Mouse (Mus musculus) spleen, postnatal 10 days (tissue): ENCODE results near the gene Rpl15.
"Not testable (repeated sequence)": the region's sequence is repeated elsewhere in the genome, so short reads cannot be mapped to it uniquely, and the experiment has no call there.

Source experiments
- DNase-seq, 2 experiments: peaks; one replicate each; pipeline ENCODE4 v3.0.0; 2021 to 2022; ENCODE audit warnings: low spot score in 2 of 2

The Rpl15 gene

GRCm38 (mm10) chr14:18241786-18242185 is 29.4 kb downstream of the Rpl15 start:
- DNase-seq = no peak

DNA sequence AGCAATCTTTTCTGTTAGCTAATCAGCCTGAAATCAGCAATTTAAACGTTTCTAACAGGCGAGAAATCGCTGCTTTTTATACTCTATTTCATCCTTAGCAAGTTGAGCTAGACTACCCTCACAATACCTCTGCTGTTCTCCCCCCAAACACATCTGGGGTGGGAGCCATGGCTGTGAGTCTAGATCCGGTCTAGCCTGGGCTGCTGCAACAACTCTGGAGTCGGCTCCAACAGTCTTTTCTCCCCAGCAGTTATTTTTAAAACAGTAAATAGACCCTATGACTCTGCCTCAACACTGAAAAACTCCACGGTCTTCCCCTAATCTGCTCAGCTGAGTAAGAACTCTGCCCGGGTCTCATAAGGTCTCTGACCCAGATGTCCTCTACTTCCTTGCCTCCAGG is 31.1 kb downstream of the Rpl15 start:
- no peak for DNase-seq

DNA sequence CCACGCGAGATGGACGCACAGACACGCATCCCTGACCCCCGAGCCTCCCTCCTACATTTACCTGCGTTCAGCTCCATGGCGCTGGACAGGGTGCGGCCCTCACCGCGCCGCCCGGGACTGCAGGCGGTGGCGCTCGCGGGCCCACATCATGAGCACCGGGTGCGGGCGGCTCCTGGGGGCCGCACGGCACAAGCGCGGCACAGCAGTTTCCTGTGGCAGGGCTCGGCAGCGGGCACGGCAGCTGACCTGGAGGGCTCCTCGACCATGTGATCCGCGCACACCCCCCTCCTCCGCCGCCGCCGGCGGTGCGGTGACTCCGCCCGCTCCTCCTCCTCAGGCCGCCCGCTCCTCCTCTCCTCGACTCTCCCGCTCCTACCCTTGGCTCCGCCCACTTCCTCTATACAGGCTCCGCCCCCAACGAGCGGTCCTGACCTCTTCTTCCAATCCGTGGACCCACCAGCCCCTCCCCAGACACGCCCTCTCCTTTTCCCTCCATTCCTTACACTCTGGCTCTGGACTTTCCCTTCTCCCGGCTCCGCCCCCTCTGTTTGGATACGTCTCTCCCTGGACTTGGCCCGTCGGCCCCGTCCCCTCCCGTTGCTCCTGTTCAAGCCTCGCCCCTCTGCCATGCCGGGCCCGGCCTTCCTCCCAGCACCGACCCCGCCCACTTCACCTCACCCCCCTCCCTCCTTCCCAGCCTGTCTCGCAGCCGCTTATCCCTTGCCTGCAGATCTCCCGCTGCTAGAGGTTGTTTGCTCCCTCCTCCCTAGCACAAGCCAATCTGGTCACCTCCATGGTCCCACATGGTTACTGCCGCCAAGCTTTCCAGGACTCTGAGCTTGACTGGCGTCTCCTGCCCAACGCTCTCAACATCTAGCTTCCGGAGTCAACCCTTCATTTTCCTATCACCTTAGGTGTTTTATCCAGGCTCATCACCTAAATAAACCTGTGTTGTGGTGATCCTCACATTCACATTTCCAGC is 32.1 kb downstream of the Rpl15 start, which contains the start of gene Nr1d2:
Gene Nr1d2, minus strand, starts transcription at position 378 of the 982 bp plus-strand sequence.
- DNase-seq = peak; percentile 74 to 93

- DNase-seq = peak; percentile 85 to 94
Measured at GRCm38 (mm10) chr14:18238131-18238749, 33.0 kb downstream of the Rpl15 start.

DNA sequence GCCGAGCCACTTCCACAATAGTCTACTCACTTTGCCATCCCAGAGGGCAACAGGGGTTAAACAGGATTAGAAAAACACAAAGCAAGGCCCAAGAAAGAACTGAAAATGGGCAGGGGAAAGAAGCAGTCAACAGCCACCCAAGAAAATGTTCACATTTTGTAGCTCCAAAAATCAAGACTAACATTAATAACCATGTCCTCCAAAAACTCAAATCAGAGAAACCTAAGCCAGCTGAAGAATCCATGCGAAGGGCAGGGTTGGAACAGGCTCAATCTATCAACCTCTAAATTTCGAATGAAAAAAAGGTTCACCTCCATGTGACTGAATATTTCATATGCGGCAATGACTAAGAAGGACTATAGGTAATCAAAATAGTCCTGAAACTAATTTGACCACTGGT is 33.8 kb downstream of the Rpl15 start:
- DNase-seq = no peak

- DNase-seq = not testable (repeated sequence)
Measured at GRCm38 (mm10) chr14:18236496-18237235, 34.5 kb downstream of the Rpl15 start.

GRCm38 (mm10) chr14:18233981-18234960 is 36.9 kb downstream of the Rpl15 start:
- no peak for DNase-seq

GRCm38 (mm10) chr14:18233076-18233475 is 38.1 kb downstream of the Rpl15 start:
- DNase-seq = no peak

- not testable (repeated sequence) for DNase-seq
Measured at GRCm38 (mm10) chr14:18231866-18232265, 39.3 kb downstream of the Rpl15 start.

DNA sequence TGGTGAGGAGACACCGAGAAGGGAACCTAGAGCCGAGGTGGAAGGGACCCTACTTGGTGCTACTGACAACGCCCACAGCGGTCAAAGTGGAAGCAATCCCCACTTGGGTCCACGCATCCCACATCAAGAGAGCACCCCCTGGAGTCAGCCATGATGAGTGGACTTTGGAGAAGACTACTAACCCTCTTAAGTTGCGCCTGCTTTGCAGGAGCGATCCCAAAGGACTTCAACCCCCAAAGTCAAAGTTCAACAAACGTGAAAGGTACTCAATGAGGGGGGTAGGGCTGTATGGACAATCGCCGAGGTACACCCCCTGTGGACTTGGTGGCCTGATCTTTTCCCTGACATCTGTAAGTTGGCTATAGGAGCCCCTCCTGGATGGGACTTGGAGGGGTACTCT is 41.4 kb downstream of the Rpl15 start:
- DNase-seq = not testable (repeated sequence)

- DNase-seq = not testable (repeated sequence)
Measured at GRCm38 (mm10) chr14:18226181-18226580, 45.0 kb downstream of the Rpl15 start.

- not testable (repeated sequence) for DNase-seq
Measured at GRCm38 (mm10) chr14:18225431-18225830, 45.8 kb downstream of the Rpl15 start.

DNA sequence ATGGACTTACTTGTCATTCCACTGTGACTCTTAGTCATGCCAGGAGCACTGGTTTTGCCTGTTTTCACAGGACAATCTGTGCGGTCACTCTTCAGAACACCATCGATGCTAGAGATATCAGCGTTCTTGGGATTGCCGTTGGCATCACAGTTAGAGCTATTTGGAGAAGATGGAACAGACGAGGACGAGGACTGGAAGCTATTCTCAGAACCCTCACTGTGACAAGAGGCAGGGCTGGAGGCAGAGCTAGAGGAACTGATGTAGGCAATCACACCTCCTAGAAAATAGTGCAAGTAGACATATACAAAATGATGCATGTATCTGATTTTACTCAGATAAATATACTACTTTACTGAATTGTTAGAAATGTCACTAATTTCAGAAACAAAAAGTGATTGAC is 49.2 kb downstream of the Rpl15 start:
- no peak for DNase-seq
